Mouse (Mus musculus): Measurements from ENCODE around the gene Ccsap. TPM values are rescaled to one million over a fixed set of nuclear protein-coding genes. Genes with fewer than 3 reads are reported as not detected.

Ccsap gene
- polyA plus RNA-seq, 1 experiment from 2014 or later, result 11.7 TPM

- Histone ChIP-seq H3K27ac (no peak overlapping the region), H3K9me3 (no peaks in the 10 kb centered on the region), H3K4me1 (peaks cover 6% of the 10 kb centered on the region; the same call in 1 of the 2 replicates), H3K9ac (no peak overlapping the region), H3K27me3 (no peaks in the 10 kb centered on the region), H3K4me3 (replicated peaks) (no peak overlapping the region), H3K36me3 (replicated peaks) (peaks cover 4% of the 10 kb centered on the region; the same call in 1 of the 2 replicates), H3K4me2 (no peak overlapping the region)
- 67% methylated on average over 3 of the region's 3 CpGs for WGBS
- ATAC-seq (ENCODE audit: low FRiP score), result no peak
Measured at GRCm38 (mm10) chr8:123847546-123847945, 12.5 kb downstream of the Ccsap start.

- 93% methylated on average over 12 of the region's 12 CpGs for WGBS
- peaks cover 6% of the 10 kb centered on the region; the same call in 1 of the 2 replicates for H3K4me1 ChIP-seq
- H3K4me3 ChIP-seq (replicated peaks), result no peak overlapping the region
- no peak overlapping the region for H3K4me2 ChIP-seq
- no peaks in the 10 kb centered on the region for H3K9me3 ChIP-seq
- no peaks in the 10 kb centered on the region for H3K27me3 ChIP-seq
- no peak for ATAC-seq (ENCODE audit: low FRiP score)
- peaks cover 4% of the 10 kb centered on the region; the same call in 1 of the 2 replicates for H3K36me3 ChIP-seq (replicated peaks)
- no peak overlapping the region for H3K9ac ChIP-seq
- H3K27ac ChIP-seq, result no peak overlapping the region
Measured at GRCm38 (mm10) chr8:123846509-123846908, 13.5 kb downstream of the Ccsap start.

- Histone ChIP-seq H3K4me1 (peaks cover 6% of the 10 kb centered on the region; the same call in 1 of the 2 replicates), H3K9ac (no peak overlapping the region), H3K9me3 (no peaks in the 10 kb centered on the region), H3K27ac (no peak overlapping the region), H3K4me3 (replicated peaks) (no peak overlapping the region), H3K36me3 (replicated peaks) (peaks cover 4% of the 10 kb centered on the region; the same call in 1 of the 2 replicates), H3K27me3 (no peaks in the 10 kb centered on the region), H3K4me2 (no peak overlapping the region)
- no peak for ATAC-seq (ENCODE audit: low FRiP score)
- 92% methylated on average over 10 of the region's 10 CpGs for WGBS
Measured at GRCm38 (mm10) chr8:123845991-123846390, 14.0 kb downstream of the Ccsap start.

GRCm38 (mm10) chr8:123845114-123845513 is 14.9 kb downstream of the Ccsap start:
- Histone ChIP-seq H3K9ac (no peak overlapping the region), H3K27me3 (no peaks in the 10 kb centered on the region), H3K27ac (no peak overlapping the region), H3K36me3 (replicated peaks) (peaks cover 4% of the 10 kb centered on the region; the same call in 1 of the 2 replicates), H3K4me1 (peaks cover 6% of the 10 kb centered on the region; the same call in 1 of the 2 replicates), H3K9me3 (no peaks in the 10 kb centered on the region), H3K4me3 (replicated peaks) (no peak overlapping the region), H3K4me2 (no peak overlapping the region)
- ATAC-seq (ENCODE audit: low FRiP score), result no peak
- WGBS, result 91% methylated on average over 13 of the region's 13 CpGs

- H3K36me3 ChIP-seq (replicated peaks), result peaks cover 7% of the 10 kb centered on the region; the same call in 1 of the 2 replicates
- no peak overlapping the region for H3K4me3 ChIP-seq (replicated peaks)
- no peaks in the 10 kb centered on the region for H3K9me3 ChIP-seq
- no peaks in the 10 kb centered on the region for H3K27me3 ChIP-seq
- peaks cover 6% of the 10 kb centered on the region; the same call in 1 of the 2 replicates for H3K4me1 ChIP-seq
- no peak overlapping the region for H3K4me2 ChIP-seq
- no peak for ATAC-seq (ENCODE audit: low FRiP score)
- 84% methylated on average over 7 of the region's 7 CpGs for WGBS
- H3K27ac ChIP-seq, result no peak overlapping the region
- no peak overlapping the region for H3K9ac ChIP-seq
Measured at GRCm38 (mm10) chr8:123844341-123844740, 15.7 kb downstream of the Ccsap start.

GRCm38 (mm10) chr8:123842086-123842485 is 17.9 kb downstream of the Ccsap start:
- Histone ChIP-seq H3K9me3 (no peaks in the 10 kb centered on the region), H3K27me3 (no peaks in the 10 kb centered on the region), H3K4me2 (no peak overlapping the region), H3K9ac (no peak overlapping the region), H3K4me3 (replicated peaks) (no peak overlapping the region), H3K27ac (no peak overlapping the region), H3K4me1 (0 out of 2 replicates have a peak, but pooled peaks cover 3% of the 10 kb centered on the region), H3K36me3 (replicated peaks) (peaks cover 15% of the 10 kb centered on the region)
- WGBS, result 87% methylated on average over 12 of the region's 12 CpGs
- ATAC-seq (ENCODE audit: low FRiP score), result no peak

GRCm38 (mm10) chr8:123840578-123841345 is 19.2 kb downstream of the Ccsap start:
- Histone ChIP-seq H3K27ac (no peak overlapping the region), H3K9ac (no peak overlapping the region), H3K36me3 (replicated peaks) (peaks cover 26% of the 10 kb centered on the region), H3K9me3 (no peaks in the 10 kb centered on the region), H3K4me2 (no peak overlapping the region), H3K4me3 (replicated peaks) (no peak overlapping the region), H3K27me3 (no peaks in the 10 kb centered on the region), H3K4me1 (no peaks in the 10 kb centered on the region)
- ATAC-seq (ENCODE audit: low FRiP score), result no peak
- WGBS, result 93% methylated on average over 15 of the region's 15 CpGs

- Histone ChIP-seq H3K4me1 (no peaks in the 10 kb centered on the region), H3K4me3 (replicated peaks) (no peak overlapping the region), H3K9me3 (no peaks in the 10 kb centered on the region), H3K9ac (no peak overlapping the region), H3K27me3 (no peaks in the 10 kb centered on the region), H3K27ac (no peak overlapping the region), H3K4me2 (no peak overlapping the region), H3K36me3 (replicated peaks) (peaks cover 44% of the 10 kb centered on the region)
- WGBS, result 77% methylated on average over 9 of the region's 9 CpGs
- no peak for ATAC-seq (ENCODE audit: low FRiP score)
Measured at GRCm38 (mm10) chr8:123838496-123838895, 21.5 kb downstream of the Ccsap start.

GRCm38 (mm10) chr8:123836354-123836753 is 23.7 kb downstream of the Ccsap start:
- H3K27me3 ChIP-seq, result no peaks in the 10 kb centered on the region
- no peak overlapping the region for H3K4me3 ChIP-seq (replicated peaks)
- WGBS, result 91% methylated on average over 6 of the region's 6 CpGs
- no peaks in the 10 kb centered on the region for H3K4me1 ChIP-seq
- H3K27ac ChIP-seq, result no peak overlapping the region
- H3K4me2 ChIP-seq, result no peak overlapping the region
- no peak for ATAC-seq (ENCODE audit: low FRiP score)
- H3K9ac ChIP-seq, result no peak overlapping the region
- H3K9me3 ChIP-seq, result no peaks in the 10 kb centered on the region
- H3K36me3 ChIP-seq (replicated peaks), result peaks cover 65% of the 10 kb centered on the region

- Histone ChIP-seq H3K27ac (no peak overlapping the region), H3K9me3 (no peaks in the 10 kb centered on the region), H3K4me1 (no peaks in the 10 kb centered on the region), H3K4me2 (no peak overlapping the region), H3K9ac (no peak overlapping the region), H3K36me3 (replicated peaks) (peaks cover 74% of the 10 kb centered on the region), H3K27me3 (no peaks in the 10 kb centered on the region), H3K4me3 (replicated peaks) (no peak overlapping the region)
- ATAC-seq (ENCODE audit: low FRiP score), result no peak
- 59% methylated on average over 9 of the region's 9 CpGs for WGBS
Measured at GRCm38 (mm10) chr8:123835451-123835850, 24.6 kb downstream of the Ccsap start.

GRCm38 (mm10) chr8:123832757-123833156 is 27.3 kb downstream of the Ccsap start:
- Histone ChIP-seq H3K4me1 (no peaks in the 10 kb centered on the region), H3K27ac (no peak overlapping the region), H3K4me3 (replicated peaks) (no peak overlapping the region), H3K9me3 (no peaks in the 10 kb centered on the region), H3K36me3 (replicated peaks) (peaks cover 97% of the 10 kb centered on the region), H3K27me3 (no peaks in the 10 kb centered on the region), H3K9ac (no peak overlapping the region), H3K4me2 (no peak overlapping the region)
- no peak for ATAC-seq (ENCODE audit: low FRiP score)
- WGBS, result 96% methylated on average over 4 of the region's 4 CpGs

GRCm38 (mm10) chr8:123827523-123827922 is 32.5 kb downstream of the Ccsap start:
- no peak for ATAC-seq (ENCODE audit: low FRiP score)
- peaks cover 93% of the 10 kb centered on the region for H3K36me3 ChIP-seq (replicated peaks)

GRCm38 (mm10) chr8:123826758-123827157 is 33.3 kb downstream of the Ccsap start:
- H3K9me3 ChIP-seq, result no peaks in the 10 kb centered on the region
- H3K4me3 ChIP-seq (replicated peaks), result no peak overlapping the region
- WGBS, result 90% methylated on average over 7 of the region's 7 CpGs
- ATAC-seq (ENCODE audit: low FRiP score), result no peak
- no peak overlapping the region for H3K9ac ChIP-seq
- H3K4me2 ChIP-seq, result no peak overlapping the region
- H3K27me3 ChIP-seq, result no peaks in the 10 kb centered on the region
- H3K27ac ChIP-seq, result no peak overlapping the region
- no peaks in the 10 kb centered on the region for H3K4me1 ChIP-seq
- peaks cover 87% of the 10 kb centered on the region for H3K36me3 ChIP-seq (replicated peaks)

More at GRCm38 (mm10) chr8:123827523-123827922, 32.5 kb downstream of the Ccsap start:
- Histone ChIP-seq H3K27ac (no peak overlapping the region), H3K4me1 (no peaks in the 10 kb centered on the region), H3K27me3 (no peaks in the 10 kb centered on the region), H3K4me3 (replicated peaks) (no peak overlapping the region), H3K9me3 (no peaks in the 10 kb centered on the region), H3K4me2 (no peak overlapping the region), H3K9ac (no peak overlapping the region)
- 93% methylated on average over 13 of the region's 13 CpGs for WGBS

Data from forebrain, embryonic 12.5 days (tissue).